8 mouse cellular contexts compared by ENCODE assay signal in the genomic region with DNA sequence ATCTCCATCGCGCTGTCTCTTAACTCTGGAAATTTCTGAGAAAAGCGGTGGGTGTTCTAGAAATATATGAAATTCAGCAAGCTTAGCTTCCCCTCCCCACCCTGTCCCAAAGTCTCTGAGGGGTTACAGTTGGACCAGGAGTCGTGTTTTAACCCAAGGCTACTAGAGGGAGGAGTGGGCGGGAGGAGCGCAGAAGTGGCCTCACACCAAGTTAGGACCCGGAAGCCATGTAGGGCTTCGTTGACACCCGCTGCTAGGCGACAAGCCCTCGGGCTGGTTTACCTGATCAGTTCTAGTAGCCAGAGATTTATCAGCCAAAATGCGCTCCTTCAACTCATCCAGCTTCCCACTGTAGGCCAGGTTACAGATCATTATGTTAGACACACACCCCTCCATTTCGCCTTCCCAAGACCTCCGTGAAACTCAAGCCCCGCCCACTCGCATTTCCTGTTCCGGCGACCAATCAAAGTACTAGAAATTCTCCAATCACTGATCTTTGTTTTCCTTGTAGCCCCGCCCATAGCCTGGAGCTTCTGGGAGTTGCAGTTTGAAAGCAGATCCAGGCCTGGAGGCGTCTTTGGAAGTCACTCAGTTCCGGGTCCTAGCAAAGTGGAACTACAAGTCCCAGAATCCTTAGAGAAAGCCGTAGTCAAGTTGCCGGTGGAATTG. TPM values are rescaled to one million over a fixed set of nuclear protein-coding genes. Genes with fewer than 3 reads are reported as not detected.
DNase-seq lines count a peak whose midpoint lies in the region; ATAC-seq lines count a peak whose summit lies in the region.

A gene (minus strand): TSS at position 457 of the 669 bp plus-strand sequence.
A gene (plus strand): TSS at position 636 of the 669 bp plus-strand sequence.

- H3K9me3 ChIP-seq in hindbrain, embryonic 14.5 days (ENCODE audit: control insufficient read depth, low read length) = no peaks in the 10 kb centered on the region

- peak within 1 kb of the TSS; percentile 50 for H3K9ac ChIP-seq in hindbrain, embryonic 14.5 days

- 0 out of 2 replicates have a peak, but pooled peaks cover 3% of the 10 kb centered on the region for H3K4me1 ChIP-seq in hindbrain, embryonic 14.5 days (replicated peaks; ENCODE audit: control insufficient read depth, insufficient read depth, low read length)

- H3K4me3 ChIP-seq in hindbrain, embryonic 14.5 days (replicated peaks; ENCODE audit: low read length) = peak within 1 kb of the TSS; percentile 43

- peak within 1 kb of the TSS; percentile 41; the same call in 1 of the 2 replicates for H3K27ac ChIP-seq in hindbrain, embryonic 14.5 days

- peaks cover 26% of the 10 kb centered on the region for H3K27me3 ChIP-seq in hindbrain, embryonic 14.5 days (ENCODE audit: control insufficient read depth, insufficient read depth, low read length)

- peak within 1 kb of the TSS; percentile 52 for H3K4me2 ChIP-seq in hindbrain, embryonic 14.5 days (replicated peaks)

- H3K36me3 ChIP-seq in hindbrain, embryonic 14.5 days (replicated peaks; ENCODE audit: control insufficient read depth, insufficient read depth) = peaks cover 5% of the 10 kb centered on the region; the same call in 1 of the 2 replicates

- peak; percentile 99 for ATAC-seq in hindbrain, embryonic 14.5 days (ENCODE audit: low FRiP score)

- DNase-seq in R1 (ENCODE audit: low read depth, low spot score) = peak; percentile 97
- peak; percentile 84 to 92 for DNase-seq in cerebellum, postnatal 25 days
- peak; percentile 61 to 76 for DNase-seq in frontal cortex, postnatal 25 days (ENCODE audit: low spot score in 2 of 2)
- DNase-seq in hindbrain, embryonic 14.5 days (ENCODE audit: low spot score) = peak; percentile 88
- peak; percentile 84 to 86 for DNase-seq in layer of hippocampus, postnatal 36 days
- DNase-seq in lung, postnatal 36 days = peak; percentile 98
- peak; percentile 98 for DNase-seq in retina, postnatal 1 day
- DNase-seq in urinary bladder, adult 18-20 months (ENCODE audit: low spot score in 2 of 2) = peak; percentile 62 to 85

- 22% methylated on average over 23 of the region's 23 CpGs for WGBS in hindbrain, embryonic 14.5 days

RNA-seq across cellular contexts. Expression of the first gene that starts in this region (rescaled TPM):
- polyA plus RNA-seq in hindbrain, embryonic 14.5 days (2014; fragmentation: Nextera tagmentation; extraction: Ambion mirVana) = 42.3 and 47.6 TPM in 2 replicates
- 10 to 100 TPM; 18.0 to 20.3 TPM for total RNA-seq in layer of hippocampus, postnatal 36 days (2021)

RNA-seq across cellular contexts. Expression of the second gene that starts in this region (rescaled TPM):
- 9.5 and 11.3 TPM in 2 replicates for polyA plus RNA-seq in hindbrain, embryonic 14.5 days (2014; fragmentation: Nextera tagmentation; extraction: Ambion mirVana)
- 10 to 100 TPM in 1 of 2 experiments, 1 to 10 TPM in 1; 7.1 to 11.3 TPM for total RNA-seq in layer of hippocampus, postnatal 36 days (2021)

Comparison
In these comparisons a context has a peak if more than half of its experiments do, and no peak if none do; other contexts are left out.
1. Peak in every context shown above with its lines: DNase-seq, ATAC-seq, H3K4me3 ChIP-seq and H3K27ac ChIP-seq.